Mouse (Mus musculus) forebrain, embryonic 16.5 days (tissue): ENCODE measurements at regions not wholly inside any gene's neighbourhood (a gene's known extent, or its start where the extent isn't known, plus 50 kb on each side); places are given as distances from the start of the nearest gene placed in this dataset.

Experiments used
- ATAC-seq: fragments of 200-750 bp; cut with Nextera tagmentation; 2 replicates; pipeline ENCODE4 v1.8.0; 2017; ENCODE audit warnings: mild to moderate bottlenecking, moderate library complexity
- H3K27ac ChIP-seq: fragments of 300-500 bp; sonication (generic); 2 replicates; pipeline ENCODE4 v1.5.1; 2014; ENCODE audit warnings: low read length, control low read depth
- H3K27me3 ChIP-seq: fragments of 300-500 bp; sonication (generic); replicated peaks from 2 replicates; pipeline ENCODE4 v1.6.1; 2014; ENCODE audit warnings: low read length; ENCODE audit not compliant: control insufficient read depth, insufficient read depth
- H3K36me3 ChIP-seq: fragments of 300-500 bp; sonication (generic); 2 replicates; pipeline ENCODE4 v1.6.1; 2014; ENCODE audit not compliant: control insufficient read depth, insufficient read depth
- H3K4me1 ChIP-seq: fragments of 300-500 bp; sonication (generic); replicated peaks from 2 replicates; pipeline ENCODE4 v1.6.1; 2014; ENCODE audit warnings: low read length; ENCODE audit not compliant: control insufficient read depth, insufficient read depth
- H3K4me2 ChIP-seq: fragments of 300-500 bp; sonication (generic); 2 replicates; pipeline ENCODE4 v1.6.1; 2014; ENCODE audit warnings: mild to moderate bottlenecking, low read length, control low read depth
- H3K4me3 ChIP-seq: fragments of 300-500 bp; sonication (generic); replicated peaks from 2 replicates; pipeline ENCODE4 v1.5.1; 2014; ENCODE audit warnings: mild to moderate bottlenecking, low read length, control low read depth
- H3K9ac ChIP-seq: fragments of 300-500 bp; sonication (generic); replicated peaks from 2 replicates; pipeline ENCODE4 v1.6.1; 2014; ENCODE audit warnings: low read depth, low read length, control low read depth
- H3K9me3 ChIP-seq: fragments of 300-500 bp; sonication (generic); 2 replicates; pipeline ENCODE4 v1.6.1; 2016; ENCODE audit warnings: low read length; ENCODE audit not compliant: control insufficient read depth
- WGBS: fragments of 180-500 bp; shearing (Covaris S2); extraction: QIAGEN DNeasy Blood & Tissue Kit; methylation state at CpG from one replicate; pipeline ENCODE4 v1.1.7; 2014; 5-methylcytosine and 5-hydroxymethylcytosine counted together

DNA sequence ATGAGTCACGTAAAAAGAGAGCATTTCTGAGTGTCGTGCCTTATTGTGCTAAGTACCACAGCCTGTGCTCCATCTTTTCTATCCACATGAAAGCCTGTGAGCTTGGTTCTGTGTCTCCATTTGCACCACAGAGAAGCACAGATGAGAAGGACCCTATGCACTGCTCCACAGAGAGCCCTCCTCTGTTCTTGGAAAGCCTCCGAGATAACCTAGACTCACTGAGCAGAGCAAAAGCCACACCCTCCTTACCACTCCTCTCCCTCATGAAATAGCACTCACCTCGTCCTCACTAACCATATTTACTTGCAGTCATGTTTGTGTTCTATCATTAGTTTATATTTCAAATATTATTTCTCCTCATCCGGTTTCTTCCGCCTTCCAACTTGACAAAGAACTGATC, 150.5 kb upstream of the Jun start:
- no peak for ATAC-seq

DNA sequence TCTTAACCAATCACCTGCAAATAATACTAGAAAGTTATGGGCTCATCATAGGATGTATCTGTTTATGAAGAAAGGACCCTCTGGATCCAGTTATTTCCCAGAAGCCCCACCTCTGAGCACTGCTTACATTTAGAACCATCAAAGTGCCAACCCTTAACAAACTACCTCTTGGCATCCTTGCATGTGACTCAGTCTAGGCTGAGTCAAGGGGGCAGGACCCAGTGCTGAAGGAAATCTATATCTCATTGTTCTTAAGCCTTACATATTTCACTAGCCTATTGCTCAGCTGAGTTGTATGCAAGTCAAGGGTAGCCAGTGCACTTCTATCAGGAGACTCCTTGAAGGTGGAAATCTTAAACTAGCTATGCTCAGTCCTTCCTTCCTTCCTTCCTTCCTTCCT, 151.6 kb upstream of the Jun start:
- ATAC-seq, result no peak
- H3K4me2 ChIP-seq, result no peak overlapping the region
- no peaks in the 10 kb centered on the region for H3K36me3 ChIP-seq
- no peaks in the 10 kb centered on the region for H3K27me3 ChIP-seq
- no peak overlapping the region for H3K27ac ChIP-seq
- H3K4me3 ChIP-seq, result no peak overlapping the region
- peaks cover 3% of the 10 kb centered on the region; the same call in 1 of the 2 replicates for H3K4me1 ChIP-seq
- no peaks in the 10 kb centered on the region for H3K9me3 ChIP-seq
- no peak overlapping the region for H3K9ac ChIP-seq

More for the DNA sequence above, 150.5 kb upstream of the Jun start:
- Histone ChIP-seq H3K9me3 (no peaks in the 10 kb centered on the region), H3K36me3 (no peaks in the 10 kb centered on the region), H3K4me3 (no peak overlapping the region), H3K4me2 (no peak overlapping the region), H3K9ac (no peak overlapping the region), H3K4me1 (peaks cover 3% of the 10 kb centered on the region; the same call in 1 of the 2 replicates), H3K27ac (no peak overlapping the region), H3K27me3 (no peaks in the 10 kb centered on the region)
- WGBS, result 77% methylated on average over 6 of the region's 6 CpGs

DNA sequence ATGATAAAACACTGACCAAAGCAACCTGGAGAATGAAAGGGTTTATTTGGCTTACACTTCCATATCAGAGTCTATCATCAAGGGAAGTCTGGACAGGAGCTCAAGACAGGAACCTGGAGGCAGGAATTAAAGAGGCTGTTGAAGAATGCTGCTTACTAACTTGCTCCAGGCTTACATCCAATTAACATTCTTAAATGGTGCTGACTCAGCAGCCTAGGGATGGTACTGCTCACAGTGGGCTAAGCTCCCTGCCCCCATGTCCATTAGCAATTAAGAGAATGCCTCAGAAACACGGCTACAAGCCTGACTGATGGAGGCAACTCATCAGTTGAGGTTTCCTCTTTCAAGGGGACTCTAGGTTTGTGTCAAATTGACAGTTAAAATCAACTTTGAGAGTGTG, 153.3 kb upstream of the Jun start:
- H3K4me3 ChIP-seq, result no peak overlapping the region
- H3K27ac ChIP-seq, result no peak overlapping the region
- H3K4me2 ChIP-seq, result no peak overlapping the region
- no peak overlapping the region for H3K9ac ChIP-seq
- no peaks in the 10 kb centered on the region for H3K27me3 ChIP-seq
- WGBS, result 57% methylated on average over 1 of the region's 1 CpGs
- H3K9me3 ChIP-seq, result no peaks in the 10 kb centered on the region
- no peaks in the 10 kb centered on the region for H3K4me1 ChIP-seq
- H3K36me3 ChIP-seq, result no peaks in the 10 kb centered on the region
- no peak for ATAC-seq

DNA sequence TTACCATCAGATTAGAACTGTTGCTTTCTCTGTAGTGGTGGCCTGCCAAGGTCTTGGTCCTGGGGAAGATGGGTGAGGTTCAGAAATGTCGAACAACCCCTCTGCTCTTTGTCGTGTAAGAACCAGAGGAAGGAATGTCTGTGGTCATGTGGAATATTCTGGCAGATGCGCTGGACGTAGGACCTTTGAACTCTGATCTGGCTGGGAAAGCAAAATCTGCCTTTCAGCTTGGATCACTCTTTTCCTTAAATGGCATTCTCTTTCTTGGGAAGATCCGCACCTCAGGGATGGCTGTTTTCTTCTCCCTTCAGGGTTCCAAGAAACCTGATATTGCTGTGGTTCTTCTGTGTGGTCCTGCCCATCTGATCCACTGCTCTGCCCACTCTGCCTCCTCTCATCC, 155.8 kb upstream of the Jun start:
- ATAC-seq, result no peak
- 88% methylated on average over 5 of the region's 5 CpGs for WGBS
- H3K9me3 ChIP-seq, result no peaks in the 10 kb centered on the region
- H3K4me1 ChIP-seq, result no peaks in the 10 kb centered on the region
- H3K9ac ChIP-seq, result no peak overlapping the region
- no peak overlapping the region for H3K27ac ChIP-seq
- no peaks in the 10 kb centered on the region for H3K36me3 ChIP-seq
- no peak overlapping the region for H3K4me2 ChIP-seq
- no peak overlapping the region for H3K4me3 ChIP-seq
- H3K27me3 ChIP-seq, result no peaks in the 10 kb centered on the region

DNA sequence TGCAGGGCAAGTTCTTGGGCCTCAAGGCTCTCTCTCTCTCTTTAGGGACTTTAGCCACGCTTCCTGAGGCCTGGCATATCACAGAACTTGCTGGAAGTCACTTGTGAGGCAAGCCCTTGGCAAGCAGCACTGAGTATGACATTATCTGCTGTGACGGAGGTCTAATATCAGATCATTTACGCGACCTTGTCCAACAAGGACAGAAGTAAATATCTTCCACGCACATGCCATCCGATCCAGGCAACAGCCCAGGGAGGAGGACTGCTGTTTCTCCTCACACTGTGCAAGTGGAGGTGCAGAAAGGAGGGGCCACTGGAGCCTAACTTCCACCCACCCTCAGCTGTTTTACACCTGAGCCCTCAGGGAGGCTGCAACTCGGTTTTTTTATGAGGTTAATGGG, 156.8 kb upstream of the Jun start:
- Histone ChIP-seq H3K27me3 (no peaks in the 10 kb centered on the region), H3K4me3 (no peak overlapping the region), H3K9me3 (no peaks in the 10 kb centered on the region), H3K4me1 (no peaks in the 10 kb centered on the region), H3K9ac (no peak overlapping the region), H3K27ac (no peak overlapping the region), H3K36me3 (no peaks in the 10 kb centered on the region), H3K4me2 (no peak overlapping the region)
- 88% methylated on average over 7 of the region's 7 CpGs for WGBS
- ATAC-seq, result no peak

DNA sequence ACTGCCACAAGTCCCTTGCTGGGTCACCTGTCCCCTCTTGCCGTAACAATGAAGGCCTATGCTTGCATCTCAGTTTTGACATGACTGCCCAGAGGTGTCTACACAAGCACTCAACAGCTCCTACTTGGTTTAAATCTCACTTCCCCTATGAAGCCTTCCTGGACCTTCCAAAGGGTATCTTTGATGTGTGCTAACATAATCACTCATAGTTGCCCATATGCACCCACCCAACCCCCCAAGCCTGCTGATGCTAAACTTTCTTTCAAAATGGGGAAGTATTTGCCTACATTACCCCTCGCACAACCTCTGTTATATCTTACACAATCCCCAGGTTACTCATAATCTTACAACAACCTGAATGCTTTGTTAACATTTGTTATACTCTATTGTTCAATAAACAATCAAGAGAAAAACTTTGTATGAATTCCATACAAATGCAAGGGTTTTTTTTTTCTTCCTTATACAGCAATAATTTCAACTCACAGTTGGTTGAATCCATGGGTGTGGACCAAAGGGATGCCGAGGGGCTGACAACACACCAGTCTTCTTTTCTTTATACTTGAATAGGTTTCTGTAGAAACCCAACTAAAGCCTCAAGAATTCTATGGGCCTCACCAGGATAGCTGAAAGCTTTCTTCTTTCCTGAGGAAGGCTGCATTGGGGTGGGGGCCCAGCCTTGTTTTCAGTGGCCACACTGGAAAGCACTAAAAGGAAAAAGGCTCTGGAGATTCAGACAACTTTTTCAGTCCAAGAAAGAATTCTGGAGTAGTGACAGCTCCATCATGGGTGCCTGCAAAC, 157.5 kb upstream of the Jun start:
- 62% methylated on average over 3 of the region's 3 CpGs for WGBS
- Histone ChIP-seq H3K27ac (no peak overlapping the region), H3K36me3 (no peaks in the 10 kb centered on the region), H3K4me2 (no peak overlapping the region), H3K9me3 (no peaks in the 10 kb centered on the region), H3K4me1 (no peaks in the 10 kb centered on the region), H3K4me3 (no peak overlapping the region), H3K9ac (no peak overlapping the region), H3K27me3 (no peaks in the 10 kb centered on the region)
- no peak for ATAC-seq

DNA sequence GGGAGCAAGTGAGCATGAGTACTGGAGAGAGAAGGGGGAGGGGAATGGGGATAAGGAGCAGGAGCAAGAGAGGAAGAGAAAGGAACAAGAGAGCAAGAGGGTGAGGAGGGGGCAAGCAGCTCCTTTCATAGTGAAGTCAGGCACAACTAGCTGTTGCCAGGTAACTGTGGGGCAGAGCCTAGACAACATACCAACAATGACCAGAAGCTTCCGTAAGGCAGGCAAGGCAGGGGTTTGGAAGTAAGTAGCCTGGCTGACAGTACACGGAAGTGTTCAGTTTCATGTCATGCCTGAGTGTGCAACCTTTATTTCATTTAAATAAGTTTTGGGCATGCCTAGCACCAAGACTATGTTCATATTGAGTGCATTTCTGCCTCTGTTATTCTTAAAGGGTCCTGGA, 160.5 kb upstream of the Jun start:
- Histone ChIP-seq H3K9ac (no peak overlapping the region), H3K4me2 (no peak overlapping the region), H3K4me1 (no peaks in the 10 kb centered on the region), H3K9me3 (no peaks in the 10 kb centered on the region), H3K36me3 (no peaks in the 10 kb centered on the region), H3K27me3 (no peaks in the 10 kb centered on the region), H3K27ac (no peak overlapping the region), H3K4me3 (no peak overlapping the region)
- no peak for ATAC-seq
- 68% methylated on average over 2 of the region's 2 CpGs for WGBS

DNA sequence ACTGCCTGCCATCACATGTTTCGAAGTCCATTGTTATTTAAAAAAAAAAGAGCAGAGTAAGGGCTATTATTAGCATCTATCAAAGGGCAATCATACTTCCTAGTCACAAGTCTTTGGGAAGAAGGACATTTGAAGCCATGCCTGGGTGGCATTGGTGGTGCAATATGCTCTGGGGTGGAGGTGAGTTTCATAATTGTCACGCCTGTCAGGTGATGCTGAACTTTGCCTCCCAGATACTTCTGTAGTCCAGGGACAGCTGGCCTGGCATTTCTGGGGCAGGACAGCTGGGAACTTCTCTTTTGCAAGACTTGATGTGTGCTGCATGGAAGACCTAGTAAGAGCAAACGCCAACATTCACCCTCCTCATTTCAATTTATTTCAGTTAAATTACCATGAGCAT, 161.0 kb upstream of the Jun start:
- Histone ChIP-seq H3K9me3 (no peaks in the 10 kb centered on the region), H3K36me3 (no peaks in the 10 kb centered on the region), H3K4me1 (no peaks in the 10 kb centered on the region), H3K9ac (no peak overlapping the region), H3K4me2 (no peak overlapping the region), H3K27me3 (no peaks in the 10 kb centered on the region), H3K4me3 (no peak overlapping the region), H3K27ac (no peak overlapping the region)
- 91% methylated on average over 3 of the region's 3 CpGs for WGBS
- no peak for ATAC-seq

DNA sequence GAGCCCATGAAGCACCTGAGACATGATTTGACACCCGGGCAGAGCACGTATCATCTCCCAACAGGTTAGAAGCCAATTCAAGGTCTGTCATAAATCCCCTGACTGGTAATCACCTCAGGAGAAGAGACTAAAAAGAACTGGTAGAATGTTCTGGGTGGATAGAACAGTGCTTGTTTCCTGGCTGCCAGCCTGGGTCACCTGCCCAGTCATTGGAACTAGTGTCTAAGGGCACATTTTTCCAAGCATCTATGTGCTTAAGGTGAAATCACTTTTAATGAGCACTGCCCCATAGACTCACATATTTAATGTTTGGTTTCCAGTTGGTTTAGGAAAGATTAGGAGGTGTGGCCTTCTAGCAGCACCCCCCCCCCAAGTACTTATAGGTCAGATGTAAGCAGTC, 162.0 kb upstream of the Jun start:
- WGBS, result 99% methylated on average over 2 of the region's 2 CpGs

DNA sequence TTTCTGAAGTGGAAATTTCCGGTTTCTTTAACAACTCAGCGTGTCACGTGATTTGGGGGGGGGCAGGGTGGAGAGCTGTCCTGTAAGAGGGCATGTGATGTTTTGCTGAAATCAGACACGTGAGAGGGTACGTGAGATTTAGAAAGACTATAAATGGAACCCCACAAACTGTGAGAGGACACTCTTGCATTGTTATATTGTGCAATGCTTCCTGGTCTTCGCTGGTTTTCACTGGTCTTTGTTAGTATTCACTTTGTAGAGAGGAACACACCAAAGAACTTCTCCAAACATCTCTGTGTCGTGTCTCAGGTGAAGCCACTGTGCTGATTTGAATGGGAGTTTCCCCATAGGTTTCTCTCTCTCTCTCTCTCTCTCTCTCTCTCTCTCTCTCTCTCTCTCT, 163.2 kb upstream of the Jun start:
- no peaks in the 10 kb centered on the region for H3K9me3 ChIP-seq
- no peaks in the 10 kb centered on the region for H3K4me1 ChIP-seq
- H3K4me3 ChIP-seq, result no peak overlapping the region
- H3K27me3 ChIP-seq, result no peaks in the 10 kb centered on the region
- no peak overlapping the region for H3K4me2 ChIP-seq
- no peak overlapping the region for H3K9ac ChIP-seq
- H3K27ac ChIP-seq, result no peak overlapping the region
- 89% methylated on average over 7 of the region's 7 CpGs for WGBS
- no peak for ATAC-seq
- H3K36me3 ChIP-seq, result no peaks in the 10 kb centered on the region

More for the DNA sequence above, 162.0 kb upstream of the Jun start:
- Histone ChIP-seq H3K4me2 (no peak overlapping the region), H3K36me3 (no peaks in the 10 kb centered on the region), H3K9me3 (no peaks in the 10 kb centered on the region), H3K4me1 (no peaks in the 10 kb centered on the region), H3K4me3 (no peak overlapping the region), H3K27me3 (no peaks in the 10 kb centered on the region), H3K9ac (no peak overlapping the region), H3K27ac (no peak overlapping the region)
- ATAC-seq, result no peak
